Mouse (Mus musculus) CH12.LX (cell line): ENCODE results near the gene Skap1. TPM values are rescaled to one million over a fixed set of nuclear protein-coding genes. Genes with fewer than 3 reads are reported as not detected.

Source experiments
- DNase-seq: peaks from one replicate; pipeline ENCODE4 v3.0.0-alpha.2; 2013; ENCODE audit errors: extremely low read depth
- H3K27ac ChIP-seq: 2 replicates; pipeline ENCODE4 v1.5.1; 2012; ENCODE audit warnings: low read depth, mild to moderate bottlenecking, control low read depth, moderate library complexity; ENCODE audit not compliant: insufficient read depth
- H3K27me3 ChIP-seq: replicated peaks from 2 replicates; pipeline ENCODE3; 2012; ENCODE audit warnings: inconsistent platforms
- H3K36me3 ChIP-seq, 2 experiments: replicated peaks in 1 of 2; 2 replicates each; pipeline versions ENCODE3 to v1.6.1; 2012; ENCODE audit warnings: inconsistent platforms in 1 of 2, low read length in 1 of 2, mild to moderate bottlenecking in 1 of 2, mixed read lengths in 1 of 2, moderate library complexity in 1 of 2; ENCODE audit not compliant: control insufficient read depth in 1 of 2, insufficient read depth in 1 of 2
- H3K4me1 ChIP-seq, 2 experiments: 2 replicates each; pipeline ENCODE4 v1.6.1; 2012; ENCODE audit warnings: inconsistent platforms in 1 of 2, moderate library complexity in 1 of 2; ENCODE audit not compliant: insufficient read depth in 2 of 2, control insufficient read depth in 1 of 2
- H3K4me2 ChIP-seq: 2 replicates; pipeline ENCODE4 v1.6.1; 2012; ENCODE audit warnings: low read depth, mild to moderate bottlenecking, control low read depth; ENCODE audit not compliant: poor library complexity, insufficient read depth, severe bottlenecking
- H3K4me3 ChIP-seq, 3 experiments: fragments of 150-350 bp in 1 of 3; sonication (generic) in 1 of 3; replicated peaks in 1 of 3; 2 replicates each; pipeline versions ENCODE3 to v1.5.1; 2011 to 2012; ENCODE audit warnings: low read depth in 2 of 3, low read length in 2 of 3, mild to moderate bottlenecking in 2 of 3, moderate library complexity in 2 of 3, control low read depth in 1 of 3, improper control_type of control experiment in 1 of 3, inconsistent platforms in 1 of 3, mixed read lengths in 1 of 3; ENCODE audit not compliant: poor library complexity in 1 of 3
- H3K79me2 ChIP-seq: replicated peaks from 2 replicates; pipeline ENCODE4 v1.6.1; 2012; ENCODE audit warnings: mild to moderate bottlenecking, moderate library complexity; ENCODE audit not compliant: control insufficient read depth, poor library complexity, insufficient read depth, severe bottlenecking; ENCODE audit errors: extremely low read depth
- H3K9ac ChIP-seq: 2 replicates; pipeline ENCODE4 v1.6.1; 2012; ENCODE audit warnings: low read depth, mild to moderate bottlenecking, control low read depth, moderate library complexity; ENCODE audit not compliant: insufficient read depth
- H3K9me3 ChIP-seq: replicated peaks from 2 replicates; pipeline ENCODE3; 2012; ENCODE audit warnings: low read length, inconsistent platforms, mixed read lengths
- BHLHE40 ChIP-seq: IDR thresholded peaks from 2 replicates; pipeline ENCODE4 v1.6.1; 2011; ENCODE audit warnings: mild to moderate bottlenecking, low read depth, low read length, improper control_type of control experiment
- CHD1 ChIP-seq: IDR thresholded peaks from 2 replicates; pipeline ENCODE4 v1.6.1; 2012; ENCODE audit warnings: low read depth, low read length, improper control_type of control experiment, inconsistent platforms
- CHD2 ChIP-seq: IDR thresholded peaks from 2 replicates; pipeline ENCODE4 v1.6.1; 2011; ENCODE audit warnings: low read length, improper control_type of control experiment
- CTCF ChIP-seq, 2 experiments: IDR thresholded peaks in 1 of 2; conservative IDR thresholded peaks in 1 of 2; 2 replicates each; pipeline ENCODE4 v1.5.1; 2011 to 2012; ENCODE audit warnings: low read depth in 2 of 2, low read length in 2 of 2, improper control_type of control experiment in 1 of 2, inconsistent platforms in 1 of 2, mild to moderate bottlenecking in 1 of 2, moderate library complexity in 1 of 2
- EP300 ChIP-seq: IDR thresholded peaks from 2 replicates; pipeline ENCODE4 v1.6.1; 2011; ENCODE audit warnings: low read length, improper control_type of control experiment
- GABPA ChIP-seq: IDR thresholded peaks from 2 replicates; pipeline ENCODE4 v1.6.1; 2012; ENCODE audit warnings: low read depth, low read length, improper control_type of control experiment, inconsistent platforms; ENCODE audit not compliant: insufficient replicate concordance
- HCFC1 ChIP-seq: IDR thresholded peaks from 2 replicates; pipeline ENCODE4 v1.6.1; 2012; ENCODE audit warnings: low read depth, mild to moderate bottlenecking, inconsistent platforms, low read length, improper control_type of control experiment
- IRF4 ChIP-seq: IDR thresholded peaks from 2 replicates; pipeline ENCODE4 v1.6.1; 2014; ENCODE audit warnings: low read depth, mild to moderate bottlenecking, inconsistent platforms, low read length, improper control_type of control experiment
- JUN ChIP-seq: IDR thresholded peaks from 2 replicates; pipeline ENCODE4 v1.6.1; 2011; ENCODE audit warnings: low read depth, mild to moderate bottlenecking, low read length, improper control_type of control experiment, moderate library complexity; ENCODE audit not compliant: insufficient read depth
- JUND ChIP-seq: conservative IDR thresholded peaks from 2 replicates; pipeline ENCODE4 v1.6.1; 2011; ENCODE audit warnings: low read depth, low read length, improper control_type of control experiment
- KAT2A ChIP-seq: IDR thresholded peaks from 2 replicates; pipeline ENCODE4 v1.6.1; 2012; ENCODE audit warnings: low read length, improper control_type of control experiment, inconsistent platforms; ENCODE audit not compliant: insufficient replicate concordance
- MAFK ChIP-seq: IDR thresholded peaks from 2 replicates; pipeline ENCODE4 v1.6.1; 2011; ENCODE audit warnings: low read length, improper control_type of control experiment; ENCODE audit not compliant: insufficient replicate concordance
- MEF2A ChIP-seq: IDR thresholded peaks from 2 replicates; pipeline ENCODE4 v1.6.1; 2014; ENCODE audit warnings: low read depth, mild to moderate bottlenecking, inconsistent platforms, low read length, improper control_type of control experiment, borderline replicate concordance
- MXI1 ChIP-seq: IDR thresholded peaks from 2 replicates; pipeline ENCODE4 v1.6.1; 2011; ENCODE audit warnings: mild to moderate bottlenecking, low read depth, low read length, improper control_type of control experiment
- NELFE ChIP-seq: IDR thresholded peaks from 2 replicates; pipeline ENCODE4 v1.6.1; 2011; ENCODE audit warnings: low read depth, low read length, improper control_type of control experiment
- PAX5 ChIP-seq: IDR thresholded peaks from 2 replicates; pipeline ENCODE4 v1.6.1; 2012; ENCODE audit warnings: low read length, inconsistent platforms, mixed read lengths
- POLR2A ChIP-seq: IDR thresholded peaks from 2 replicates; pipeline ENCODE4 v1.6.1; 2011; ENCODE audit warnings: low read depth, mild to moderate bottlenecking, improper control_type of control experiment, low read length
- POLR2AphosphoS2 ChIP-seq: IDR thresholded peaks from 2 replicates; pipeline ENCODE4 v1.6.1; 2011; ENCODE audit warnings: low read depth, low read length, improper control_type of control experiment
- RAD21 ChIP-seq: IDR thresholded peaks from 2 replicates; pipeline ENCODE4 v1.6.1; 2011; ENCODE audit warnings: low read depth, mild to moderate bottlenecking, low read length, improper control_type of control experiment, moderate library complexity
- RCOR1 ChIP-seq: conservative IDR thresholded peaks from 2 replicates; pipeline ENCODE4 v1.6.1; 2012; ENCODE audit warnings: low read depth, mild to moderate bottlenecking, inconsistent platforms, low read length, improper control_type of control experiment
- SIN3A ChIP-seq: IDR thresholded peaks from 2 replicates; pipeline ENCODE4 v1.6.1; 2012; ENCODE audit warnings: low read length, improper control_type of control experiment, inconsistent platforms
- SMC3 ChIP-seq: IDR thresholded peaks from 2 replicates; pipeline ENCODE4 v1.6.1; 2011; ENCODE audit warnings: low read depth, low read length, improper control_type of control experiment
- TBP ChIP-seq: conservative IDR thresholded peaks from 2 replicates; pipeline ENCODE4 v1.6.1; 2011; ENCODE audit warnings: low read depth, low read length, improper control_type of control experiment
- TCF12 ChIP-seq: IDR thresholded peaks from 2 replicates; pipeline ENCODE4 v1.6.1; 2014; ENCODE audit warnings: low read depth, mild to moderate bottlenecking, inconsistent platforms, low read length, improper control_type of control experiment
- UBTF ChIP-seq: IDR thresholded peaks from 2 replicates; pipeline ENCODE4 v1.6.1; 2012; ENCODE audit warnings: low read depth, mild to moderate bottlenecking, inconsistent platforms, low read length, improper control_type of control experiment, moderate library complexity
- USF2 ChIP-seq: conservative IDR thresholded peaks from 2 replicates; pipeline ENCODE4 v1.6.1; 2011; ENCODE audit warnings: low read depth, low read length, improper control_type of control experiment
- ZC3H11A ChIP-seq: IDR thresholded peaks from 2 replicates; pipeline ENCODE4 v1.6.1; 2012; ENCODE audit warnings: low read depth, mild to moderate bottlenecking, inconsistent platforms, low read length, improper control_type of control experiment
- ZMIZ1 ChIP-seq: IDR thresholded peaks from 2 replicates; pipeline ENCODE4 v1.6.1; 2012; ENCODE audit warnings: low read depth, mild to moderate bottlenecking, inconsistent platforms, low read length, improper control_type of control experiment
- dilution Hi-C: fragments of 300-500 bp; cut with MboI; formaldehyde crosslinking; loops from 2 replicates; pipeline ENCODE4 v1.14.3; 2020; ENCODE audit warnings: low sequenced_read_pairs; ENCODE audit not compliant: extremely low pct_unique_long_range_greater_than_20kb, extremely low pct_ligation_motif_present
- in situ Hi-C: fragments of 300-500 bp; cut with MboI; formaldehyde crosslinking; loops from 3 replicates; pipeline ENCODE4 v1.14.3; 2019; ENCODE audit warnings: low sequenced_read_pairs, low pct_ligation_motif_present, low pct_unique_long_range_greater_than_20kb, mixed read lengths
- polyA plus RNA-seq: library from polyadenylated mRNA; unstranded; fragments of >175 nt; gene quantifications from 2 replicates; pipeline ENCODE4 v1.2.1, GENCODE M21; 2012; ENCODE audit warnings: low read depth; ENCODE audit not compliant: insufficient read length
- total RNA-seq, 2 experiments: library from RNA; depleted of rRNA; stranded (reverse); fragments of 300-350 nt in 1 of 2; fragments of >200 nt in 1 of 2; gene quantifications; 2 replicates each; pipeline ENCODE4 v1.2.3; 2012 to 2014

Skap1 gene
- total and polyA plus RNA-seq, 3 experiments = not detected

GRCm38 (mm10) chr11:96786731-96787450, 322.5 kb downstream of the Skap1 start:
- no peak for DNase-seq
- dilution Hi-C loops (no loop called here), in situ Hi-C loops (no loop called here)
- peaks cover 0 to 23% of the 10 kb centered on the region in 2 experiments; a peak in 3 of 4 replicates for H3K4me1 ChIP-seq
- H3K27ac ChIP-seq = no peak overlapping the region
- no peak overlapping the region for H3K4me3 ChIP-seq
- H3K9me3 ChIP-seq = no peaks in the 10 kb centered on the region
- TF ChIP-seq TCF12 (no peak), SIN3A (no peak), CHD1 (no peak), PAX5 (no peak), POLR2A (no peak), BHLHE40 (no peak), RCOR1 (no peak)
- H3K4me2 ChIP-seq = no peak overlapping the region
- H3K36me3 ChIP-seq = peaks cover 0 to 5% of the 10 kb centered on the region in 2 experiments
- no peak overlapping the region for H3K9ac ChIP-seq
- H3K27me3 ChIP-seq = no peaks in the 10 kb centered on the region
- H3K79me2 ChIP-seq = peaks cover 27% of the 10 kb centered on the region

DNA sequence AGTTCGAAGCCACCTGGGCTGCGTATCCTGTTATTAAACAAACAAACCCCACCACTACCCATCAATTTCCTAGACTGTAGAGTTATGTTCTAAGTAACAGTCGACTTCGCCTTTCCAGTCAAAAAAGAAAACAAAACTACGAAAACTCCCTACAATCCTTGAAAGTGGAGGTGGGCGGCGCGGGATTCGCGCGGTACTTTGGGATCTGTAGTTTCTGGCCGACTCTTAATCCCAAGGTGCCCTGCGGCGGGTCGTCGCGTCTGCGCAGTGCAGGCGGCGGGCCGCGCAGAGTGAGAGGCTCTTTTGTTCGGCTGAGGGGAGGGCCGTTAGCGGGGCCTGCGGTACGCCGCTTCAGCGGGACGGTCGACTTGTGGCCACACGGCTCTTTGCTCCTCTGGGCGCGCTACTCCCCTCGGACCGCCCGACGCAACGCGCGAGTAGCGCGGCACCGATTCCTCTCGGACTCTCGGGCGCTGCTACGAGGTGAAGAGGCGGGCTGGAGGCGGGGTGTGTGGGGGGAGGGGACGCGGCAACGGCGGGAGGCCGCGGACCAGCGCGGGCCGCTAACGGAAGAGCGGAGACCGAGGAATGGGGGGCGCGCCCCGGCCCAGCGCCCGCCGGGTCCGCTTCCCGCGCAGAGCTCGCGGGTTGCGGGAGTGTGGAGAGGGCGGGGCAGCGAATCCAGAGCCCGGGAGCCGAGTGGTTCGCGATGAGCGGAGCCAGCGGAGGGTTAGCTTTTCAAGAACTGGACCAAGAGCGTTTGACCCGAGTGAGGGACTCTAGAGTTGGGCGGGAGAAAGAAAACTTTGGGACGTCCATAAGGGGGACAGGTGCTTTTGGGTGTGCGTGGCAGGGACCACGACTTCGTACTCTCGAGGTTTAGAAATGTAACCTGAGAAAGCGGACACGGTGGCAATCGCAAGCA, 324.7 kb downstream of the Skap1 start, which contains the start of gene Cbx1:
TSS of gene Cbx1 (plus strand) at position 257 of the 925 bp plus-strand sequence.
- H3K4me2 ChIP-seq = peak within 1 kb of the TSS; percentile 98
- no peaks in the 10 kb centered on the region for H3K27me3 ChIP-seq
- in situ Hi-C loops = no loop called here
- peak within 1 kb of the TSS; percentile 88 for H3K9ac ChIP-seq
- peaks cover 49% of the 10 kb centered on the region for H3K79me2 ChIP-seq
- peaks cover 0 to 44% of the 10 kb centered on the region in 2 experiments; a peak in 3 of 4 replicates for H3K4me1 ChIP-seq
- no peaks in the 10 kb centered on the region for H3K9me3 ChIP-seq
- peak within 1 kb of the TSS; percentile 91 for H3K27ac ChIP-seq
- dilution Hi-C loops = no loop called here
- peaks cover 0 to 22% of the 10 kb centered on the region in 2 experiments for H3K36me3 ChIP-seq
- H3K4me3 ChIP-seq = peak within 1 kb of the TSS; percentile 83 to 95 (median 83)
- DNase-seq = peak; percentile 93
- TF ChIP-seq TBP = peak; percentile 71; the same call in 1 of the 2 replicates
- peak; percentile 91 for TF ChIP-seq ZMIZ1
- peak; percentile 92 for TF ChIP-seq NELFE
- TF ChIP-seq UBTF = peak; percentile 88; the same call in 1 of the 2 replicates
- TF ChIP-seq BHLHE40 = peak; percentile 9; the same call in 1 of the 2 replicates
- TF ChIP-seq JUND = no peak
- TF ChIP-seq ZC3H11A = no peak
- TF ChIP-seq RAD21 = no peak
- peak; percentile 87 for TF ChIP-seq CHD2
- no peak; the same call in 1 of the 2 replicates for TF ChIP-seq MXI1
- peak; percentile 59; the same call in 1 of the 2 replicates for TF ChIP-seq IRF4
- peak; percentile 98 for TF ChIP-seq KAT2A
- peak; percentile 90 for TF ChIP-seq TCF12
- TF ChIP-seq JUN = no peak
- TF ChIP-seq SIN3A = peak; percentile 93
- TF ChIP-seq POLR2AphosphoS2 = peak; percentile 75
- no peak for TF ChIP-seq CHD1
- TF ChIP-seq SMC3 = no peak
- peak; percentile 61; the same call in 1 of the 2 replicates for TF ChIP-seq MEF2A
- TF ChIP-seq EP300 = no peak
- TF ChIP-seq RCOR1 = no peak
- peak; percentile 74; the same call in 1 of the 2 replicates for TF ChIP-seq GABPA
- peak; percentile 93 for TF ChIP-seq POLR2A
- TF ChIP-seq USF2 = no peak
- peak; percentile 97 for TF ChIP-seq HCFC1
- TF ChIP-seq CTCF (conservative IDR thresholded peaks at IDR 0.05 in 1 of 2, IDR thresholded peaks at IDR 0.05 in 1 of 2; ENCODE audit: low read depth in 2 of 2, low read length in 2 of 2) = no peak
- no peak for TF ChIP-seq MAFK
